Mouse (Mus musculus) spleen, adult 2 months (tissue): ENCODE data around the gene 1110032A03Rik. TPM values are rescaled to one million over a fixed set of nuclear protein-coding genes. Genes with fewer than 3 reads are reported as not detected.

Experiments used
- DNase-seq, 2 experiments: peaks; one replicate each; pipeline versions ENCODE4 v3.0.0 to v3.0.0-alpha.2; 2012 to 2021; ENCODE audit warnings: low spot score in 2 of 2, low read depth in 1 of 2
- H3K27ac ChIP-seq: fragments of 200-500 bp; 2 replicates; pipeline ENCODE4 v1.5.1; 2012; ENCODE audit warnings: low read length, inconsistent platforms; ENCODE audit not compliant: insufficient read depth
- H3K27me3 ChIP-seq: fragments of 200-500 bp; 2 replicates; pipeline ENCODE4 v1.6.1; 2012; ENCODE audit warnings: mild to moderate bottlenecking, moderate library complexity, low read length, inconsistent platforms; ENCODE audit not compliant: control insufficient read depth, insufficient read depth
- H3K36me3 ChIP-seq: fragments of 200-500 bp; 2 replicates; pipeline ENCODE4 v1.6.1; 2012; ENCODE audit warnings: mild to moderate bottlenecking, low read length, inconsistent platforms; ENCODE audit not compliant: control insufficient read depth, insufficient read depth
- H3K4me1 ChIP-seq: fragments of 200-500 bp; 2 replicates; pipeline ENCODE4 v1.6.1; 2011; ENCODE audit warnings: inconsistent platforms; ENCODE audit not compliant: control insufficient read depth, insufficient read depth, insufficient read length
- H3K4me3 ChIP-seq: fragments of 200-500 bp; 2 replicates; pipeline ENCODE4 v1.5.1; 2011; ENCODE audit warnings: mild to moderate bottlenecking, inconsistent platforms; ENCODE audit not compliant: insufficient read depth, insufficient read length; ENCODE audit errors: extremely low read depth
- CTCF ChIP-seq: fragments of 200-500 bp; IDR thresholded peaks from 2 replicates; pipeline ENCODE4 v1.5.1; 2011; ENCODE audit warnings: mild to moderate bottlenecking, inconsistent platforms; ENCODE audit not compliant: insufficient read depth, insufficient read length, insufficient replicate concordance; ENCODE audit errors: extremely low read depth
- POLR2A ChIP-seq: fragments of 200-500 bp; IDR thresholded peaks from 2 replicates; pipeline ENCODE4 v1.6.1; 2011; ENCODE audit warnings: low read depth, low read length, inconsistent platforms
- WGBS: fragments of 180-500 bp; shearing (Covaris S2); methylation state at CpG from one replicate; pipeline ENCODE4 v1.1.7; 2018; 5-methylcytosine and 5-hydroxymethylcytosine counted together
- polyA plus RNA-seq: library from polyadenylated mRNA; depleted of rRNA; stranded (reverse); fragments of >200 nt; gene quantifications from 2 replicates; pipeline ENCODE4 v1.2.3, GENCODE M21; 2012

1110032A03Rik gene
- polyA plus RNA-seq, 1 experiment = 9.2 TPM

DNA sequence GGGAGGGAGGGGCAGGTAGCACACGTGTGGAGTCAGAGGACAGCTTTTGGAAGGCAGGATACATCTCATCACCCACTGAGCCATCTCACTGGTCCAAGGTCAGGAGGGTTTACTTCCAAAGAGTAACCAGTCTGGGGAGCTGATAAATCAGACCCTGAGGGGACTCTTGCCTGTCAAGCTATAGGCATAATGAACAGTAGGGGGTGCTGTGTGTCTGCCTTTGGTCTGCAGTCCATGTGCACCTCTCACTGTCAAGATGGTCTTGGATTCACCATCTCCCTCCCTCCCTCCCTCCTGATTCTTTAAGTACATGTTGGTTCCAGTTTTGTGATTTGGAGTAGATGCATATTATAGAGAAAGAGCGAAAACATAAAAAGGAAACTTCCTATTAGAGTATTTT, 25.7 kb upstream of the 1110032A03Rik start:
- peaks cover 11% of the 10 kb centered on the region for H3K36me3 ChIP-seq
- H3K4me1 ChIP-seq = no peaks in the 10 kb centered on the region
- TF ChIP-seq CTCF (peak; percentile 69; the same call in 1 of the 2 replicates), POLR2A (no peak)
- H3K27ac ChIP-seq = no peak overlapping the region
- peak; percentile 17 to 46 for DNase-seq
- no peak overlapping the region for H3K4me3 ChIP-seq
- no peaks in the 10 kb centered on the region for H3K27me3 ChIP-seq
- 77% methylated on average over 2 of the region's 2 CpGs for WGBS

DNA sequence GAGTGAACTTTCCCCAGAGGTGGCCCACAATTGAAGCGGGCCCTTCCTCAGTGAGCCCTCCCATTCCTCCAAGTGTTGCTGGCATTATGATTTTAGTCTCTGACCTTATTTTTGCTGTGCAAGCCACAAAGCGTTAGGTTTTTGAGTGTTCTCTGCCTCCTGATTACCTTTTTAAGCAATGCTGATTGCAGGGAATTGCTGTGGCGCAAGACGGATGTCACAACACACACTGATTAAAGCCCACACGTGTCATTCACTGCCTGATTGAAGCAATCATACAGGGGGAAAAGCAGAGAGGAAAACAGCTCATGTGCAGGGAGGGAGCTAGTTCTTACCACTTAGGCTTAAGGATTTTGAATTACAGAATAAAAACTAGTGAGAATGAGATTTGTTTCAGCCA, 23.0 kb upstream of the 1110032A03Rik start:
- Histone ChIP-seq H3K4me1 (no peaks in the 10 kb centered on the region), H3K4me3 (no peak overlapping the region), H3K36me3 (peaks cover 8% of the 10 kb centered on the region), H3K27ac (no peak overlapping the region), H3K27me3 (no peaks in the 10 kb centered on the region)
- WGBS = 90% methylated on average over 5 of the region's 5 CpGs
- TF ChIP-seq CTCF (no peak), POLR2A (no peak)
- no peak for DNase-seq

DNA sequence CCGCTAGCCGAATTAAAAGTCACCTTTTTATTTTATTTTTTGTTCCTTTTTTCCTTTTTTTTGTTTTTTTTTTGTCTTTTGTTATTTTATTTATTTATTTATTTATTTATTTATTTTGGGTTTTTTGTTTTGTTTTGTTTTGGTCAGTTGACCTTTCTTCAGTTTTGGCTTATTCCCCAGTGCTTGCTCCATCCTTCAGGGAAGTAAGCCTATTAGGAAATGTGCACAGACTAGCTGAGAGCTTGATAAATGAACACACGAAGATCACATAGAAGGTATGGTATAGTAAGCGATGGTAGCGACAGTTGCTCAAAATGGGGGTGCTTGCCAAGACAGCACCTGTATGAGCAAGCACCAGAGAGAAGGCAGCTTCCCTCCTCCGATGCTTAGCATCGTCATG, 22.3 kb upstream of the 1110032A03Rik start:
- peaks cover 6% of the 10 kb centered on the region for H3K36me3 ChIP-seq
- WGBS = 90% methylated on average over 7 of the region's 7 CpGs
- TF ChIP-seq POLR2A = no peak
- no peak for TF ChIP-seq CTCF
- no peak overlapping the region for H3K27ac ChIP-seq
- no peak overlapping the region for H3K4me3 ChIP-seq
- no peaks in the 10 kb centered on the region for H3K4me1 ChIP-seq
- no peaks in the 10 kb centered on the region for H3K27me3 ChIP-seq
- DNase-seq = no peak

- Histone ChIP-seq H3K4me1 (no peaks in the 10 kb centered on the region), H3K4me3 (no peak overlapping the region), H3K27ac (no peak overlapping the region), H3K36me3 (peaks cover 8% of the 10 kb centered on the region), H3K27me3 (no peaks in the 10 kb centered on the region)
- DNase-seq = no peak
- TF ChIP-seq POLR2A (no peak), CTCF (no peak)
- WGBS = 95% methylated on average over 8 of the region's 8 CpGs
These were observed 21.5 kb upstream of the 1110032A03Rik start for GRCm38 (mm10) chr9:50796776-50797175.

- Histone ChIP-seq H3K27ac (no peak overlapping the region), H3K4me1 (no peaks in the 10 kb centered on the region), H3K4me3 (no peak overlapping the region), H3K27me3 (no peaks in the 10 kb centered on the region), H3K36me3 (peaks cover 15% of the 10 kb centered on the region)
- DNase-seq = no peak
- WGBS = 91% methylated on average over 3 of the region's 3 CpGs
- TF ChIP-seq POLR2A (no peak), CTCF (no peak)
These were observed 19.9 kb upstream of the 1110032A03Rik start for GRCm38 (mm10) chr9:50795266-50795665.

- 68% methylated on average over 2 of the region's 2 CpGs for WGBS
- no peaks in the 10 kb centered on the region for H3K27me3 ChIP-seq
- peaks cover 17% of the 10 kb centered on the region for H3K36me3 ChIP-seq
- peak; percentile 32 to 36 for DNase-seq
- H3K4me1 ChIP-seq = no peaks in the 10 kb centered on the region
- H3K4me3 ChIP-seq = no peak overlapping the region
- TF ChIP-seq CTCF = peak; percentile 20; the same call in 1 of the 2 replicates
- TF ChIP-seq POLR2A = no peak
- no peak overlapping the region for H3K27ac ChIP-seq
These were observed 6.8 kb upstream of the 1110032A03Rik start for GRCm38 (mm10) chr9:50782155-50782554.

GRCm38 (mm10) chr9:50776162-50776760, 941 bp upstream of the 1110032A03Rik start:
- no peak overlapping the region for H3K27ac ChIP-seq
- TF ChIP-seq CTCF (no peak), POLR2A (no peak)
- peaks cover 9% of the 10 kb centered on the region for H3K4me1 ChIP-seq
- H3K27me3 ChIP-seq = no peaks in the 10 kb centered on the region
- peaks cover 7% of the 10 kb centered on the region for H3K36me3 ChIP-seq
- WGBS = 71% methylated on average over 11 of the region's 11 CpGs
- no peak overlapping the region; the same call in 1 of the 2 replicates for H3K4me3 ChIP-seq
- no peak for DNase-seq
